Mouse (Mus musculus) embryo, embryonic 11 days (tissue): ENCODE measurements around the gene 1810010H24Rik.
"Not testable (repeated sequence)": the region's sequence is repeated elsewhere in the genome, so short reads cannot be mapped to it uniquely, and the experiment has no call there.

Experiments used
- DNase-seq: peaks from one replicate; pipeline ENCODE4 v3.0.0-alpha.2; 2015

Gene 1810010H24Rik

DNA sequence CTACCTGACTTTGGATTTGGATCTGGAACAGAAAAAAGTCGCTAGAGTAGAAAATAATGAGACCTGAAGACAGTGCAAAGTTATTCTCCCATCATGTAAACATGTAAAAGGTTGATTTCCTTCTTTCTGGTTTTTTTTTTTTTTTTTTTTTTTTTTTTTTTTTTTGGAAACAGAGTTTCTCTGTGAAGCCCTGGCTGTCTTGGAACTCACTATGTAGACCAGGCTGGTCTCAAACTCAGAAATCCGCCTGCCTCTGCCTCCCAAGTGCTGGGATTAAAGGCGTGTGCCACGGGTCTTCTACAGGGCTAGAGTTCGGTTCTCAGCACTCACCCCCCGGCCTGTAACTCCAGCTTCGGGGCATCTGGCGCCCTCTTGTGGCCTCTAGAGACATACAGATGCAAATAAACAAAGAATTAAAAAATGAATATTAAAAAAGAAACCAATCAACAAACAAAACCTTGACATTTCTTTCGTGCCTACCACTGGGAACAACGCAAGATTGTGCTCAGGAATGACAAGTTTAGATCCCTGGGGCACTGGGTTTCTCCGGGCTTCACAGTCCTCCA is 11.4 kb upstream of the 1810010H24Rik start:
- DNase-seq: no peak

DNA sequence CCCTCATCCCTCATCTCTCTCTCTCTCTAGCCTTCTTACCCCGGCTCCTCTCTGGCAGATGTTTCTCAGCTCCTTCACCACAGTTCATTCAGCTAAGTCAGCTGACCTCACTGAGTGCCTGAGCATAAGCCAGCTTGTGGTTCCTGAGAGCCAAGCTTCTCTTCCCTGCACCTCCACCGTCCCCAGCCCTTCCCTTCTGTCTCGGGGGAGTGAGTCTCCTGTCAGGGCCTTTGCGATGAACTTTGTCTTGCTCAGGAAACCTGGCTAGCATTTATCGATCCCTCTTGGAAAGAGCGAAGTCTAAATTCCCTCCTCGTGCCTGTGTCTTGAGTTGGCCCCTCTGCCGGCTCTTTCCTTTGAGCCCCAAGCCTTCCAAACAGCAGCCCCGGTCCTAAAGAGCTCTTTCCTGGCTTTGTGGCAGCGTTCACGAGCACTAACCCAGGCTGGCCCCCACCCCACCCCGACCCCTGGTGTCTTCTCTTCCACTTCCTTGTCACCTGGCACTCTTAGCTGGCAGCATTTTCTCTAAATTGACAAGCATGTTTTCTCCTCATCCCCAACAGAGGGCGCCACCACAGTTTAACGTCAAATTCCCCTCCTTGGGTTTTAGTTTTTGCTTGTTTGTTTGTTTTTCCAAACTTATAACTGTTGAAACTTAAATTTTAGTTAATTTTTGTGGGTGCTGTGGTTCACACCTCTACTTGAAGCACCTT is 10.7 kb upstream of the 1810010H24Rik start:
- no peak for DNase-seq

DNA sequence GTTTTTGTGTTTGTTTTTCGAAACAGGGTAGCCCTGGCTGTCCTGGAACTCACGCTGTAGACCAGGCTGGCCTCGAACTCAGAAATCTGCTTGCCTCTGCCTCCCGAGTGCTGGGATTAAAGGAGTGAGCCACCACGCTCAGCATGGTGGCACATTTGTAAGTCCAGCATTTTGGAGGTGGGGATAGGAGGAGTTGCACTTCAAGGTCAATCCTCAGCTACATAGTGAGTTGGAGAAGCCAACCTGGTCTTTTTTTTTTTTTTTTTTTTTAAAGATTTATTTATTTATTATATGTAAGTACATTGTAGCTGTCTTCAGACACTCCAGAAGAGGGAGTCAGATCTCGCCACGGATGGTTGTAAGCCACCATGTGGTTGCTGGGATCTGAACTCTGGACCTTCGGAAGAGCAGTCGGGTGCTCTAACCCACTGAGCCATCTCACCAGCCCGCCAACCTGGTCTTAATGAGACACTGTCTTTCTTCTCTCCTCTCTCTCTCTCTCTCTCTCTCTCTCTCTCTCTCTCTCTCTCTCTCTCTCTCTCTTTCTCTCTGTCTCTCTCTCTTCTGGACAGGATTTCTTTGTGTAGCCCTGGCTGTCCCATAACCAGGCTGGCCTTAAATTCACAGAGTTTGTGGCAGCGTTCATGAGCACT is 9.8 kb upstream of the 1810010H24Rik start:
- DNase-seq: not testable (repeated sequence)

DNA sequence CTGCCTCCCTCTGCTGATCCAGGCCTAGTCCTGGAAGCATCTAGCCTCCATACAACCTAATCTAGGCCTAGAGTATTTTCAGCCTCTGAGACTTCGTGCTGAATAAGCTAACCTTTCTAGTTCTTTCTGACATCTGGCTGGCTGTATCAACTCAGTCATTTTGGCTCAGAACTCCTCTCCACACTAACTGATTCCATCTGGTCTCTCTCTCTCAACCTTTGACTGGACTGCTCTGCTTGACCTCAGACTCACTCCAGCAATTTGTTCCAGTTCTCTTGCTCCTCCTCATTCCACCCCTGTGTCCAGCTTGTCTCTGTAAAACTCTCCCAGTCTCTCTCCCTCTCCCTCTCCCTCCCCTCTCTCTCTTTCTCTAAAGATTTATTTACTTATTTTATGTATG is 8.6 kb upstream of the 1810010H24Rik start:
- no peak for DNase-seq

DNA sequence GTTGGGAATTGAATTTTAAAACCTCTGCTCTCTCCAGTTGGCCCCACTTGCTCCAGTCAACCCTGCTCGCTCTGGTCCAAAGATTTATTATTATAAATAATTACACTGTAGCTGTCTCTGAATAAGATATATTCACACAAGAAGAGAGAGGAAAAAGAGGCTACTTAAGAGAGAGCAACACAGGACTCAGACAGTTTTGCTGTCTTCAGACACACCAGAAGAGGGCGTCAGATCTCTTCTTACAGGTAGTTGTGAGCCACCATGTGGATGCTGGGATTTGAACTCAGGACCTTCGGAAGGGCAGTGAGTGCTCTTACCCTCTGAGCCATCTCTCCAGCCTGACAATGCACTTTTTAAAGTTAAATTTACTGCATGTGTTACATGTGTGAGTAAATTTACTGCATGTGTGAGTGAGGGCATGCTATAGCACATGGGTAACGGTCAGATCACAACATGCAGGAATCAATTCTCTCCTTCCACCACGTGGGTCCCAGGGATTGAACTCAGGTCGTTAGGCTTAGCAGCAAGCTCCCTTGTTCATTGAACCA is 8.1 kb upstream of the 1810010H24Rik start:
- DNase-seq: no peak

DNA sequence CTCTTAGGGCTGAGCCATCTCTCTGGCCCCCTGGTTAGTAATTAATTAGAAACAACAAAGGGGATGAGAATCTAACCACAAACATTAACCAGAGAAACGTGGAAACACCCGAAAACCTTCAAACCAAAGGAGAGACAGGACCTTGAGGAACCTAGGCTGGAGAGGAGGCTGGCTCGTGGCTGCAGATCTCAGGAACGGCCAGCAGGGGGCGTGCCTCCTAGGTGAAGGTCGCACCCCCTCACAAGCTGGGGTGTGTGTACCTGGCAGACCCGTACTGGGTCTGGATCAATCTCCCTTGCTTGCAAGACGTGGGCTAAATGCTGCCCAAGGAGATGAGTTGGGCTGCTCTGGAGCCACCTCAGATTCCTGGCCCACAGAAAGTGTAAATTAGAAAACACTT is 6.9 kb upstream of the 1810010H24Rik start:
- no peak for DNase-seq

DNA sequence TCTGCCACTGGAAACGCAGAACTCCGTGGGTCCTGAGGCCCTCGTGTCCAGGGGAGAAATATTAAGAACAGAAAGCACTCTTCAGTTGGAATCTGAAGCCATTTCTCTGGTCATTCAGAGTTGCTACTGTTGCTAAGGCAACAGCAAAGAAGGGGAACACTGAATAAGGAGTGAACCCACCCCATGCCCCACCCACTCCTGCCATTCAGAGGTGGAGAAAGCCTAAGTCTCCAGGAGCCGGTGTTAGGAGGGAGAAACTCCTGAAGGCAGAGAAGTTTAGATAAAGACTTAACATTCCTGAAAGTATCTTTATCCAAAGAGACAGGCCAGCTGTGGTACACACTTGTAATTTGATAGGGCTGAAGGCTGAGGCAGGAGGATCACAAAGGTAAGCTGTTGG is 6.2 kb upstream of the 1810010H24Rik start:
- no peak for DNase-seq

DNA sequence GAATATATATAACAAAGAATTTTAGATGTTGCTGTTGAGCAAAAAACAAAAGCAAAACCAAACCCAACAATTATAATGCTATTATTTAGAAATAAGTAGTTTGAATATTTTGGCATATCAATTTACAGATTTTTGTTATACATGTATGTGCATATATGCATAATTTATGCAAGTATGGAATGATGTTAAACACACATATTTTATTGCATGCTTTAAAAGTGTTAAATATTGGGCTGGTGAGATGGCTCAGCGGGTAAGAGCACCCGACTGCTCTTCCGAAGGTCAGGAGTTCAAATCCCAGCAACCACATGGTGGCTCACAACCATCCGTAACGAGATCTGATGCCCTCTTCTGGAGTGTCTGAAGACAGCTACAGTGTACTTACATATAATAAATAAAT is 5.8 kb upstream of the 1810010H24Rik start:
- not testable (repeated sequence) for DNase-seq

DNA sequence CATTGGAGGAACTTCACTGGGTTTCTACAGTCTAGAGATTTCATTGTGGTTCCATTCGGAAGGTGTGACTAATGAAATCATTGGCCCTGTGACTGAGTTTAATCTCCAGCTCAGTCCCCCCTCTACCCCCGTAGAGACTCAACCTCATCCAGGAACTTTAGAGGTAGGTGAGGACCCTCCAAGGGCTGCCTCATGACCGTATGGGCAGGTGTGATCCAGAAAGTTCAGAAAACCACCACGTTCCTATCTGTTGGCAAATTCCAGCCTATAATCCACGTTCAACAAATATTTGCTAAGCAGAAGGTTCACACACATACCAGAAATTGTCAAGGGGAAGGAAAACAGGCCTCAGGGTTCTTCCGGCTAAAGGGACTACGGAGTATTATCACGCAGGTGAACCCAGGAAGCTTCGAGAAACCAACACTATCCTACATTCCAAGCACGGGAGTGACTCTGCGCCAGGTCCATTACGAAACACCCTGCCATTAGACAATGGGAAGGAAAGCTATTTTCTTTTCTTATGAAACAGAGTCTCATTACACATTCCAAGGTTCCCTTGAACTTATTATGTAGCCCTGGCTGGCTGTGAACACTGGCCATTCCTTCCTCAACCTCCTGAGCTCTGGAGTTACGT is 3.3 kb upstream of the 1810010H24Rik start:
- no peak for DNase-seq

DNA sequence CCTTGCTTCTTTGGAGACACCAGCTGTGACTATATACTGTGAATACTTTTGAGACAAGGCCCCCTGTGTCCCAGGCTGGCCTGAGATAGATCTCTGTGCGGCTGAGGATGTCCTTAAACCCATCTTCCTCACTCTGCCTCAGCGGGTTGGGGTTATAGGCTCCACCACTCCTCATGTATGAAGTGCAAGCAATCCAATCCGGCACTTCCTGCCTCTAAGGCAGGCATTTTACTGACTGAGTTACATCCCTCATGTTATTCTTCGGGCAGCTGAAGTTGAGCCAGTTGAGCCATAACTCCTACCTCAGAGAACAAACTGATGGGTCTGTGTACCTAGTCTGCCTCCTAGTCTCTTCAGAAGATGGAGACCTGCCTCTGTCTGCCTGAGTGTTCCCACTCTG is 1.1 kb upstream of the 1810010H24Rik start:
- no peak for DNase-seq

DNA sequence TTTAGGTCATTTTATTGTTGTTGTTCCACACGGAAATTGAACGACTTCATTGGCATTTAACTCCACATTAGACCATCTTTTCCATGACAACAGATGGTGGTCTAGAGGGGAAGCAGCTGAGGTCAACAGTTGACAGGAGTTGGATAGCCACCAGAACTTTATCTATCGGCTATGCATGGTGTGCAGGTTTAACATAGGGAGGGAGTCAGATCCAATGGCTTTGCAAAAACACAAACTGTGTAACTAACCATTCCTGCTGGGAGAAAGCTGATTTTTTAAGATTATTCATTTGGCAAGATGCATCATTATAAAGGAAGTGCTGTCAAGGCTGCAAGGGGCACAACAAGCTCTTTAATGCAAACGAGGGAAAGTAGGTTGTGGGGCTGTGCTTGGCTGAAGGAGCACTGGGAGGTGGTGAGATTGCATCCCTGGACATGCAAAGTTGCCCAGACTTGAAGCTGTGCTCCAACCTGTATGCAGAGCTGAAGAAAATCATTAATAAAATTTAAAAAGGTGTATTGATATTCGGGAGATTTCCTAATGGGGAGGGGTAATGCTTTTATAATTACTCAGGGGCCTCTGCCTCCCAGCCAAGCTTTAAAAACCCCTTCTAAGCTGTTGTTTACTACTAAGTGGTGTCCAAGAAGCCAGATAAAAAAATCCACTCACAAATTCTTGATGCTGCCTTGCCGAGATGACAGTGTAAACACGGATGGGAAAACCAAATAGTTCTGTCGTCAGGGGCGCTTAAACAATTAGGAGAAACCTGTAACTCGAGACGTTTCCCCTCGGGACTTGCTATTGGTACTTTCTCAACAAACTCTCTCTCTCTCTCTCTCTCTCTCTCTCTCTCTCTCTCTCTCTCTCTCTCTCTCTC is 1.3 kb downstream of the 1810010H24Rik start:
- peak; percentile 58 for DNase-seq

DNA sequence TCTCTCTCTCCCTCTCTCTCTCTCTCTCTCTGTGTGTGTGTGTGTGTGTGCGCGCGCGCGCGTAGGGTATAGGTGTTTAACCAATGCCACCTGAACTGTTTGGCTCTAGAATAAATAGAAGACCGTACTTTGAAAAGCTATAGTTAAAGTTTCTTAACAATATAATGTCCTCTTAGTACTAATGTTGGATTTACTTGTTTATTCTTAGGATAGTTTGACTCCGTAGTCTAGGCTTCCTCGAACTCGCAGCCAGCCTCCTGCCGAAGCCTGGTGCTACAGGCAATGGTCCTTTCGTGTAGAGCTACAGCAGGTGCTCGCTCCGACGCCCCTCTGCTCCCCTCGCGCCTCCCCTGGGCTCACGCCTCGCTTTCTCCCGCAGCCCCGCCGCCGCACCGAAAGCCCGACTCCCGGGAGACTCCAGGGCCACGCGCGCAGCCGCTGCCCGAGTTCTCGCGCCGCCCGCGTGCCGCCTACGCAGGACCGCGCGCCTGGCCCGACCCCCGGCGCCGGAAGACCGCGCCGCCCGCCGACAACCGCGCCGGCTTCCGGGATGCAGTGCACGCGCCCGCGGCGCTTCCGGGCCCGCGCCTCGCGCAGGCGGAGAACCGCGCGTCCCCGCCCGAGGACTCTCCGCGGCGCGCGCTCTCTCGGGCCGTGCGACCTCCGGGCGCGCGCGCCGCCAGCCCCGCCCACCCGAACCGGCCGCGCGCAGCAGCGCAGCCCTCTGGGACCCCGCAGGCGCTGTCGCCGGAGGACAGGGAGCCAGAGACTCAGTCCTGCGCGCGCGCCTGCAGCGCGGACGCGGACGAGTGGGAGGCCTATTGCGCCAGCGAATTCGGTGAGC is 2.2 kb downstream of the 1810010H24Rik start:
- DNase-seq: peak; percentile 99

DNA sequence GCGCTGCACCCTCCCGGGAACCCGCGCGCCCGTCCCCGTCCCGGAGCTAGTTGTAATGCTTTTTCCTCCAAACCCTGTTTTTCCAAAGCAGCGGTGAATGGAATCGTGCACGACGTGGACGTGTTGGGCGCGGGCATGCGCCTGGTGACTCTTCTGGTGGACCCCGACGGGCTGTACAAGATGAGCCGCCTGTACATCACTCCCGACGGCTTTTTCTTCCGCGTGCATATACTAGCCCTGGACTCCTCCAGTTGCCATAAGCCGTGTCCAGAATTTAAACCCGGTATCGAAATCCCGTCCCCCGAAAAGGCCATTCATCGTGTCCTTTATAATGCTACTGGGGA is 2.8 kb downstream of the 1810010H24Rik start:
- no peak for DNase-seq

DNA sequence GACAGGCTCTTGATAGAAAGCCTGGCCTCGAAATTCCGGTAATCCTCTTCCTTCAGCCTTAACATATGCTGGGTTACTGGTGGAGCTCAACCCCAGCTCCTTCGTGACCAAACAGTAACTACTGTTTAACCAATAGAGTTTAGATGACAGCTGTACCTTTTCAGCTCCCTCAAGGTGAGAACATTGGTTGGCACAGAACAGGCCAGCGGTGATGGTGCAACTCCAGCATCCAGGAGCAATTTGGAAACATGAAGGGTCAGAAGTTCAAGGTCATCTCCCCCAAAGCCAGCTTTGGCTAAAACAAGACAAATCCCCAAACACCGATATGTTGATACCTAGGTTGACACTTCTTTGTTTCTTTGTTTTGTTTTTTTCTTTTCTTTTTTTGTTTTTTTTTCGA is 3.3 kb downstream of the 1810010H24Rik start:
- DNase-seq: no peak

DNA sequence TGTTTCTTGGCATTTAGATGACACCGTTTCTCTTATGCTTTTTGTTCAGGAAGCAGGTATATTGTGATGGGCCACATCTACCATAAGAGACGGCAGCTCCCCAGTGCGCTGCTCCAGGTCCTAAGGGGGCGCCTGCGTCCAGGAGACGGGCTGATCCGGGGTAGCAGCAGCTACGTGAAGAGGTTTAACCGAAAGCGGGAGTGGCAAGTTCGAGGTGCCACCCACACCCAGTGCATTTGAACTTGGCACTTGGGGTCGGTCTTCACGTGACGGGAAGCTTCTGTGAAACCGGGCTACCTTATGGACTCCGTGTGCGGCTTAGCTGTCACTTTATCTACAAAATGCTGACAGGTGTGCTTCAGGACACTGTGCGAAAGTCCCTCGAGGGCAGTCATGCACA is 4.1 kb downstream of the 1810010H24Rik start:
- DNase-seq: no peak

DNA sequence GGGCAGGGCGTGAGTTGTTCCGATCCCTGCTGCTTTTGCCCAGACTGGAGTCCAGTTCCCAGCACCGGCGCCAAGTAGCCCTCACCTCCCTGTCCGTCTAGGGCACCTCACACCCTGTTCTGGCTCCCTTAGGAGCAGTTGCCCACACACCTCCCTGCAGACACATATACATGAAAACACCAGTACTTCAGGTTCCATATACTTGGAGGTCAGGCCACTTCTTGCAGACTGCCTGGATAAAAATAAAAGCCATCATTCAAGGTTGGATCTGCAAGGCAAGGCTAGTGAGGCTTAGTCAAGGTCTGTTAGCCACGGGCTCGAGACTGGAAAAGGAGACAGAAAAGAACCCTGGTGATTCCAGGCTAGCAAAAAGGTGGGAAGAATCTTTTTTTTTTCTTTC is 6.2 kb downstream of the 1810010H24Rik start:
- no peak for DNase-seq

DNA sequence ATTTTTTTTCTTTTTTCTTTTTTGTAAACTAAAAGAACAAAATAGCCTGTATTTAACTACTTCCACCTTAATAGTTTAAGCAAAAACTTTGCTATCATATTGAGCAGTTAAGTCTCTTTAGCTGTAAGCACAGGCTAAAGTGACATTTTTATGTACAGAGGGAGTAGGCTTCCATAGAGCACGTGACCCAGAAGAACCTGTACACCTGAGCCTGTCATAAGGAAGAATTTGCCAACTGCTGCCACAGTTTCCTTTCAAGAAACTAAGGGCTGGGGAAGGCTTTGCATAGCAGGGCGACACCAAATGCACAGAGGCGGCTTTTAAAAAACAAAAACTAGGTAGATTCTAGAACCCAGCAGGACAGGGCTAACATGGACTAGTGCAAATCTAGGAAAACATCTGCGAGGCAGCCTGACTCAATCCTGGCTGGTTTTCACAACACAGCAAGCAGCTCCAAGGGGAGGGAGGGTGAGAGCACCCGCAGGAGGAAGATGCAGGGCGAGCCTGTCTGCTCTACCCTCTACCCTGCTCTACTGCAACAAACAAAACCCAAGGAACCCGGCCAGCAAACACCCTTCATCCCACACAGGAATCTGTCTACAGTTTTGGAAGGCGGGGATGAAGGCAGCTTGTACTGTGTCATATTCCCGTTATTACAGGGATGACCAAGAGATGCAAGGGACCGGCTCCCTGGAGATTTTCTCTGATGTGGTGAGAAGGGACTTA is 8.8 kb downstream of the 1810010H24Rik start:
- no peak for DNase-seq

DNA sequence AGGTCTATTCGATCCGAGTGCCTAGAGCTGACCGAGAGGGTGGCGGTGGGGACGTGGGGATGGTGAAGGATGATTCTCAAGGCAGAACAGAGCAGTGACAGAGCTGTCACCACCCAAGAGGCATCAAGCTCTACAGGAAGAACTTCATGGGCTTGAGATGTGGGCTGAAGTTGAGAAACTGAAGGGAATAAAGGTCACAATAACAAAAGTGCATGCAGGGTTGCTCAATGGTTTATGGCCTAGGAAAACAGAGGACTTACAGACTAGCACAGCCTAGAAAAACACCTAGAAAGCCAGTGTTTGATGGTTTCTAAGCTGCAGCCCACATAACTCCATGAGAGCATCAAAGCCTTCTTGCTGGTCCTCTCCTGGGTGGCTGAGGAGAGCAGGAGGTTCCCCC is 13.9 kb downstream of the 1810010H24Rik start:
- DNase-seq: no peak

DNA sequence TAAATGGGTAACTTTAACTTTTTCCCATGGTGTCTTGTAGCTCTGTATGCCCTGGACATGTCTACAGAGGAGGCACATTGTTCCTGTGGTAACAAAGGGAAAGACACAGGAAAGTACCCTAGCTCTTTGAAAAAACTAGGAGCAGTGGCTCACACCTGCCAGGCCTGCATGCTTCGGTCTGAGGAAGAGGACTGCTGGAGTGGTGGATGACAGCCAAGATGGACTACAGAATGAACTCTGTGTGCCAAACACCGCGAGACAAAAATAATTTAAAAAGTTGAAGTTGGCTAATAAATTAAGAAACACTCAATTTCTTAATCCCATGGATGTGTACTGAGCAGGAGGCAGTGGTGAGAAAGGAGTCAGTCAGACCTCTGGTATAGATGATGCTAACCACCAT is 15.9 kb downstream of the 1810010H24Rik start:
- DNase-seq: no peak

DNA sequence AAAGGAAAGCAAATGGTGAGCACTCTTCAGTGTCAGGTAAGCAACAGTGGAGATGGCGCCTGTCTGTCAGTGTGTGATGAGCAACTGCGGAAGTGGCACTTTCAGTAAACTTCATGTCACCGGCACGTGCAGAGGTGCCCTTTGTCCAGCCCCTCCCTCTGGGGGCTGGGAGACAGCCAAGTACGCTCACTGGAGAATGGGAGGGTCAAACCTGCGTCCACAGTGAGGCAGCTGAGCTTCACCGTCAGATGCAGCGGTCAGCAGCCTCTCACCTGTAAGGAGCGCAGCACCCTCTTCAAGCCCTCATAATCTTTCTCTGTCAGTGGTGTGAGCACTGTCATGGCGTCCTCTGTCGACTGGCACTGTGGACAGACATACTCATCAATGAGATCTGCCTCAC is 17.9 kb downstream of the 1810010H24Rik start:
- no peak for DNase-seq

DNA sequence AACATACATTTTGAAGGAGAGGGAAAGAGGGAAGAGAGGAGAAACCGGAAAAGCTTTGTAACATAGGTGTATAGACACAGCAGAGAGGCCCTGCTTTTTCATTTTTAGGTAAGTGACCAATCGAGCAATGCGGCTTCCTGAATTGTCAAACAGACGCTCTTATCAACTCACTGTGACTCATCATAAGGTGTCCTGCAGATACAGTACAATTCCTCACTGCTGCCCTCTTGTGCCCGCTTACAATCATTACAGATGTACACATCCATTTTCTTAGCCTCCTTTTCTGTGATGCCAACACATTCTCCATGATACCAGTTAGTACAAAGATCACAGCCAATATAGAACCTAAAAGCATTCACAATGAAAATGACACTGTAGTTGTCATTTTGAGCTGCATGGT is 18.8 kb downstream of the 1810010H24Rik start:
- DNase-seq: peak; percentile 73
